Mouse (Mus musculus): ENCODE results near the gene Spata31d1d.

GRCm38 (mm10) chr13:59735190-59735589 lies 3.6 kb upstream of the Spata31d1d start:
- TF ChIP-seq CTCF (IDR thresholded peaks at IDR 0.05): peak; percentile 58
- TF ChIP-seq EP300 (IDR thresholded peaks at IDR 0.05): no peak
